24 mouse cellular contexts compared by ENCODE assay signal in the genomic region with DNA sequence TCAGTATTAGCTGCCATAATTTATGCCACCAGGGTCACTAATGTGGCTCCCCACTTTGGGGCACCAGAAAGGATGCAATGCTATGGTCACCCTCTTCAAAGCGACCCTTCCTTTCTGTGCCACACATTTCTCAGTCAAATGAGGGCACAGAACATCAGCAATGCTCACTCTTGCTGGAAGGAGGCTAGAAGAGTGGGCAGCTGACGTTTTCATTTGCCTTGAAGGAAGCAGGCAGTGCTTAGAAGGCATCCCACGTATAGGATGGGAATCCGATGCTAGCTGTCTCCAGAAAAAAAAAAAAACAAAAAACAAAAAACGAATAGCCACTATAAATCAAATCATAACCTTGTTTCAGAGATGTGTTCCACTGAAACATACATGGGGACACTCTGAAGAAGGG.
"Had no signal": no experiment of that assay in that cellular context is flagged by ENCODE, and none has a peak within 500 bp of the region (broad histone marks: within the 10 kb centered on the region; RNA-seq: fewer than 3 reads in every experiment).

No protein-coding gene starts in this region.

- DNase-seq: gastrocnemius, postnatal 14 days; gastrocnemius, postnatal 36 days; heart, adult 11 months; heart, adult 2 months; heart, postnatal 14 days; heart, postnatal 36 days; kidney, adult 11 months; kidney, adult 2 months; kidney, adult 9 months; kidney, postnatal 14 days; kidney, postnatal 36 days; layer of hippocampus, adult 9-11 months; layer of hippocampus, postnatal 36 days had no signal

- H3K4me3 ChIP-seq: heart, adult 2 months; heart, embryonic 13.5 days; heart, embryonic 15.5 days; hindbrain, embryonic 13.5 days; hindbrain, embryonic 15.5 days; kidney, embryonic 15.5 days; limb, embryonic 13.5 days; limb, embryonic 15.5 days; liver, embryonic 12.5 days had no signal

- H3K4me1 ChIP-seq: heart, embryonic 13.5 days; heart, embryonic 15.5 days; kidney, embryonic 15.5 days; limb, embryonic 13.5 days; limb, embryonic 15.5 days; liver, embryonic 12.5 days had no signal

- H3K27ac ChIP-seq: heart, adult 2 months; heart, embryonic 13.5 days; heart, embryonic 15.5 days; hindbrain, embryonic 13.5 days; hindbrain, embryonic 15.5 days; hindbrain, postnatal 0 days; kidney, embryonic 15.5 days; kidney, postnatal 0 days; limb, embryonic 13.5 days; limb, embryonic 15.5 days; liver, embryonic 12.5 days; liver, embryonic 14.5 days had no signal
